Mouse (Mus musculus): Measurements from ENCODE around the gene Csnk1g2.
A peak's percentile ranks its signal among the peaks of the same experiment; 100 is the strongest.

- 0 out of 2 replicates have a peak, but pooled peaks have one; percentile 3 for TF ChIP-seq POLR2A (IDR thresholded peaks at IDR 0.05; ENCODE audit: low read depth, low read length)
- no peak for TF ChIP-seq CTCF (IDR thresholded peaks at IDR 0.05; ENCODE audit: extremely low read depth, insufficient read depth, insufficient read length, insufficient replicate concordance)
Observed at GRCm38 (mm10) chr10:80677942-80678436, 55.4 kb downstream of the Csnk1g2 start, which contains the start of gene Mknk2.
